Mouse (Mus musculus): ENCODE results near the gene Grip1.

DNA sequence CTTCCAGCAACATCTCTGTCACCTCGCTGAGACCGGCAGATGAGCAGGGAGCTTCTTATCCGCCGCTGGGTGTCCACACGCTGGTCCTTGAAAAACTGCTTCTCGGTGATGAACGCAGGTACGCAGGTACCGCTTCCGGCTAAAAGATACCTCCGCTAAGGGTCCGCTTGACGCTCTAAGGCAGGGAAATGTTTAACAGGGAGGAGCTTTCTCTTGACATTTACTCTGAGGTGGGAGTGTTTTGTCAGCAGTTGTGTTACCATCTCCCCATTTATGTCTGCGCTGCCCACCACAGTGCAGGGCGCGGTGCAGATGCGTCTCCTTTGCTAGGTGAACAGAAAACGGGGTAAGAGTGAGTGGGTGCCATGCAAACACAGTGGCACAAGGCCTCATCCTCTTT is 14.3 kb downstream of the Grip1 start:
- TF ChIP-seq CTCF (IDR thresholded peaks at IDR 0.05; ENCODE audit: low read depth) (no peak), EP300 (IDR thresholded peaks at IDR 0.05; ENCODE audit: low read depth) (no peak)

All from heart, postnatal 0 days (tissue).